Mouse (Mus musculus) fibroblast of lung, adult 2 months (primary cell): Measurements from ENCODE around the gene Ifna1.

Experiments used
- DNase-seq: peaks from one replicate; pipeline ENCODE4 v3.0.0-alpha.2; 2011; ENCODE audit warnings: low read depth

Gene Ifna1

DNA sequence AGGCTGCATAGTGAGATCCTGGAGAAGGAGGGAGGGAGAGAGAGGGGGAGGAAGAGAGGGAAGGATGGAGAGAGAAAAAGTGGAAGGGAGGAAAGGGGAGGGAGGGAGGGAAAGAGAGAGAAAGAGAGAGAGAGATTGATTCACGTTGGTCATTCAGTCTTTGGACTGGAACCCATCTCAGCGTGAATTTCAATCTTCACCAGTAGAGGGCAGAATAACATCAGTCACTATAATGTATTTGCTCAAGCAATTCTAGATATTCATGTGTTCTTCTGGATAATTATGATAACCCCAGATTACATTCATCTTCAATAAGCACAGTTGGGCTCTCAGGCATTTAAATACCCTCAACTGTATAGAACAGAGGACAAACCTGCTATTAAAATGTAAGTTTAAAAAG, 22.8 kb downstream of the Ifna1 start:
- peak; percentile 31 for DNase-seq

DNA sequence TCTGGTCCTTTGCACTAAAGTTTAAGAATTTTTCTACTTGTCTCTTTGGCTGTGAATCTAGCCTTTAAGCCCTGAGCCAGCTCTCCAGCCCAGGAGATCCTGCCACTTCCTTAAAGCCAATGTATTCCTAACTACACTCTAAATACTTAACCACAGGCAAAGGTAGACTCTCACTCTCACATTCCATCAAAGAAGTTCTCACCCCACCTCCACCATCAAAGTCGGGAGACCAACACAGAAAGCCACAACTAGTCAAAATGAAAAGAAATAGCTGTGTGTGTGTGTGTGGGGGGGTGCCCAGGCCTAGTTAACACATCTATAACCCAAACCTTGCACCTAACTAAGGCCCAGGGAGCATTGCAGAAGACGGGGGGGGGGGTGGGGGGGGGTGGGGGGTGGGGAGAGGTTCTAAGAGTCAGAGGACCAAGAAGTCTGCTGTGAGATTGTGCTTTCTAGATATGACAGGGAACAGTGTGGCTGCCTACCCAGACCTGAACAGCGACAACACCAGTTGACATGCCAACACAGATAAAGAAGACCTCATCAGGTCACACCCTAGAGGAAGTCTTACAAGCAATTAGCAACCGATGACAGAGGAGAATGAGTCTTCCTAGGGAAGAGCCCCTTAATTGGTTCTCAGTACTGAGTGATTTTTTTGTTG, 25.7 kb downstream of the Ifna1 start:
- no peak for DNase-seq

DNA sequence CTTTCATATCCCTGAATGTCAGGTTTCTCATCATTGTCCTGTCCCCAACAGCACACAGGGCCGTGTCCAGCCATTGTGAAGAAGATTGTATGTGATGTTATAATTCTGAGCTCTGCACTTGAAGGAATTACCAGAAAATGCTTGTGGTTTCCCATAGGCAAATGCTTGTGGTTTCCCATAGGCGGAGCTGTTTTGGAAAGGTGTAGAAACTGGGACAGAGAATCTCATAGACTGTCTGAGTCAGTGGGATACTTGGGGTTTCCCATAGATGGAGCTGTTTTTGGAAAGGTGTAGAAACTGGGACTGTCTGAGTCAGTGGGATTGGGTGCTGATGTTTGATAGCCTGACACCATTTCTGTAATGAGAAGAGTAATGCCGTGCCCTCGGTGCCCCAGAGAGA, 26.6 kb downstream of the Ifna1 start:
- peak; percentile 3 for DNase-seq

DNA sequence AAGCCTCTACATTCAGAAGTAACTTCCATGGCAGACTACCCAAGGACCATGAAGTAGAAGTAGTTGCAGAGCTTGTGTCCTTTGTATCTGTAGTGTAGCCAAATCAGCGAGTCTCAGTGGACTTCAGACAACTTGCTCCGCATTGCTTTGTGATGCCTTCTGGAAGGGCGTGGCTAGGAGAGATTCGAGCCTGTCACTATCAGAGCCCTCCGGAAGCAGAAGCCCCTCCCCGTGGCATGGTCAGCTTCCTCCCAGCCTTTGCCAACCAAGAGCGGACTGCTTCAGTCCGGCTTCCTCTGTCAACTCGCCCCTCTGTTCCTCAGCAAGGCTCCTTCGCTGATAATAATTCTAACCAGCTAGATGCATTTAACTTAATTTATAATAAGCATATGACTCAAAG, 28.4 kb downstream of the Ifna1 start:
- DNase-seq: no peak

DNA sequence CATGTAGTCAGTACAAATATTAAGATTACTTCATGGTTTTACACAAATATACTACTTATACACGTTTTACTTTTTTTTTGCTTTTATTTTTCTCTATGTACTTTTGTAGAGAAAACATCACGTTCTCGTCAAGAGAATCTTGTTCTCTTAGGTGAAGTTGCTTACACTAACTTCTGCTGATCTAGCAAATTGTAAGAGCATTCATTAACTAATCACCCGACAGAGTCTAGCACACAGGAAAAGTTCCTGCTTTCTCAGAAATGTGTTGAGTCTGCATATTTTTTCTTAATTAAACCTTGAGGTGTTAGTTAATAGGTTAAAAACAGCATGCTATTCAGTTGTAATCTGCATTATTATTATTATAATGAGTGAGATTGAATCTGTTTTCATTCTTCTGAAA, 28.9 kb downstream of the Ifna1 start:
- no peak for DNase-seq

DNA sequence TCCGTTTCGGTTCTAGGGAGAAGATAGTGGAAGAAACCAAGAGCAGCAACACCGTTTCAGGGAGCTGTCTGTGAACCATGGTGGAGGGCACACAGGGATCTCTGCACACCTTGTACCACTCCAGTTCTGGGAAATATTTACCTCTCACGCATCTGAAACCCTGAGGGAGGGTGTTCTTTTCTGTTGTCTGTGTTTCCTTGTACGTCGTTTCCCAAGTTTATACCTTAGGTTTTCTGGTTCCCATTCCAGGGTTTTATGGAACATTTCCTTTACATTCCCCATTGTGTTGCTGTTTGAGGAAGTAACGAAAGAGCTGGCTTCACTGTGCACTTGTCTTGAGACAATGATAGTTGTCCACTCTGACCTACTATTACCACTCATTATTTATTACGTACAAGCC, 30.2 kb downstream of the Ifna1 start, which contains the start of gene Ifne:
TSS of gene Ifne (minus strand) at position 101 of the 400 bp plus-strand sequence.
- DNase-seq: no peak

DNA sequence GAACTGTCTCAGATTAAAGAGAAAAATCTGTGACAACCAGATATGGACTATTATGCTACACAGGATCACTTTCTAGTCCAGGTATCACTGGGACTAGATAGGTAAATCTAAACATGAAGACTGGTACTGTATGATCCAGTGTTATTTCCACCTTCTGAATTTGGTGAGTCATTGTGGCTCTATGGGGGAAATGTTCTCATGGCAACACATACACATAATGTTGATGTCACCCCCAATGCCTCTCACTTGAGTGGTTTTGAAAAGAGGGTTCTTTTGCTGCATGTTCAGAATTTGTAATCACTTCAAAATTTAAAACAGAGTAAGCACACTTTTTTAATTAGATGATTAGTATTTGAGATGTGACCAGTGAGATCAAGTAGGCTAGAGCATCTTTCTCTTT, 38.3 kb downstream of the Ifna1 start:
- no peak for DNase-seq

DNA sequence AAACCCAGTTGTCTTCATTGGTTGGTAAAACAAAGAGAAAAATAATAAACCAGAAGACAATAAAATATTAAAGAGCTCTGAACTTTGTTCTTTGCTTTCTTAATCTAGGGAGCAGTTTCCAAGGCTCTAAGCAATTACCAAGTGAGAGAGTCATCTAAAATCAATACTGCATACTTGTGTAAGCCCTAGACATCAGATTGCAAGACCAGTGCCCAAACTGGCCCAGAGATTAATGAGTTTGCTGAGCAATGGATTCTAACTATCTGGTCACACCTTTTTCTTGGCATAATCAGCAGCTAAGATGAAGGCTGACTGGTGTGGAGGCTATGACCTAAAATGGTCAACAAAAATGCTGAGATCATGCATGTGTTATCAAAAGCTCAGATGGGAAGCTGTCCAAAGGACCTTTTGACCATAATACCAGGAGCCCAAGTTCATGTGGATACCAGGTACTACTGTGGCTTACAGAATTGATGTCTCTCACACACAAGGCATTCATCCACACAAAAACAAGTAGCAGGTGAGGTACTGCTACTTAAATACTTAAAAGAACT, 43.4 kb downstream of the Ifna1 start:
- DNase-seq: no peak
